Mouse (Mus musculus) adrenal gland, adult (tissue): ENCODE measurements around the gene Hlcs.

ENCODE experiments used
- DNase-seq, 2 experiments: peaks; one replicate each; pipeline ENCODE4 v3.0.0; 2022 to 2023; ENCODE audit warnings: low spot score in 1 of 2; ENCODE audit not compliant: inconsistent age in 2 of 2

Gene Hlcs

DNA sequence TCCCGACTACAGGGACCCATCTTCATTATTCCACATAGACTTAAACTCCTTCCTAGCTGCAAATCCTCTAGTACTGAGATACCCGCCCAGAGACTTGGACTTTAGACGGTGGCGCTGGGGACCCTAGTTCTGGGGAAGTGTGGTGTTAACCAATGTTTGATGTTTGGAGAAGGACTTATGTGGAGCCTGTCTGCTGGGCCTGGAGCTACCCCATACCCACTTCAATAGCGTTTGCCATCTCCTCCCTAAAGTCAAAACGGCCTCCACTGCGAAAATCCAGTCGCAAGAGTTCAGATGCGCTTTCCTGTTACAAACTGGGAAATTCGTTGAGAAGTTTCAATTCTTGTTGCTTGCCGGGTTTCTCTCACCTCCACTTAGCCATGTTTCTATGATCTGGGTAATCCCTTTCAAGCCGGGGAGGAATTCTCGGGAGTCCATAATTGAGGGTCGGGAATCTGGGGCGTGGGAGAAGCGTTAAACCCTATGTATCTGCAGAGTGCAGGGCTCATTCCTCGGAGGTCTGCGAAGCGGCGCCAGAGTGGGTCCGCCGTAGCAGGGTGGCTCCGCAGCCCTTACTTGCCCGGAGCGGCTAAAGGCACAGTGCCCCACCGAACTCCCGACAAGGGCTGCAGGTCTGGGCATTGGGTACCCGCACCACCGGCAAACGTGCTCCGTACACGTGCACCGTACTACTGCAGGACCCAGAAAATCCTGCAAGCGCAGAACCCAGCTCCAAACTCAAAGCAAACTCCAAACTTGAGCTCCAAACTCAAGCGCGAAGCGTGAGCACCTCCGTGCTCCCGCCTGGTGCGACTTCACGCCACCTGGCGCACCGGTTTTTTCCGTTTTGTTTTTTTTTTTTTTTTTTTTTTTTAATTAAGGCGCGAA, 230.2 kb downstream of the Hlcs start:
- DNase-seq, result peak in 1 of 2 experiments; percentile 43

DNA sequence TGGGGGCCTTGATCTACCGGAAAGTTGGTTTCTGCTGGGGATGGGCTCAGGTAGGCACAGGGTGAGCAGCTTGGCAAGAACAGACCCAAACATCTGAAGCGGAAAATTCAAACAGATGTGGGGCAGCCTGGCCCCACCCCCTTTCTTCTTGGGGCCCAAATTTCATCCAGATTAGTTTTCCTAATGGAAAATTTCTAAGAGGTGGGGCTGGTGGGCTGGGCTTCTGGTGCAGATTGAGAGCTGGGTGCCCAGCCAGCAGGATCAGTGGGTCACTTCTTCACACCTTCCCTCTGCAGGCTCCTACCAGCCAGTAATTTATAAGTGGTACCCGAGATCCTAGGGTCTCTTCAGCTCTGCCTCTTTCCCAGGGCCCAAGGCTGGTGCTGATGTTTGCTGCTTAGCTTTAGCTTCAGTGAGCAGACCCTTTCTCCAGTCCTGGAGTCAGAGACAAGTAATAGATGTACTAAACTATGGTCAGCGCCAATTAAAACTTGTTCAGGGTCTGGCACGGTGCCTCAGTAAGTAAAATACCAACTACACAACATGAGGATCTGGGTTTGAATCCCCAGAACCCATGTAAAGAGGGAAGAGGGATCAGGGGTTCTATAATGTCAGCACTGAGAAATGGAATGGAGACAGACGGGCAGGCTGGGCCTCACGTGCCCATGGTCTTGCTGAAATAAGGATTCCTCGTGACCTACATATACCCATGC, 231.2 kb downstream of the Hlcs start:
- DNase-seq, result no peak

DNA sequence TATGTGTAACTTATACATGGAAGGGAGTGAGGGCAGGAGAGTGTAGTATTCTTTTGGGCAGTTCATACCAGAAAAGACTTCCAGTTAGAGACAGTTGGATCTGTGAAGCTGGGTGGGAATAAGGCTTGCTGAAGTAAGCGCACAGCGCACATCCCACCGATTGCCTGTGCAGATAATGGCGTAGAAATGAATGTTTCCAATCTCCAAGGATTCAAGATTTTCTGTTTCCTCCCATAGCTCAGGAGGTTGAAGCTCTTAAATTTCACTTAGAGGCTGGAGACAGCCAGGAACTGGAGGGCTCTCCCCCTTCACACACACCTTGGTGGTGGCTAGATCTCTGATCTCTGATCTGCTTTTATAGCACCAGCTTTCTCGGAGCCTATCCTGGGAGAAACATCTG, 231.8 kb downstream of the Hlcs start:
- DNase-seq, result no peak

DNA sequence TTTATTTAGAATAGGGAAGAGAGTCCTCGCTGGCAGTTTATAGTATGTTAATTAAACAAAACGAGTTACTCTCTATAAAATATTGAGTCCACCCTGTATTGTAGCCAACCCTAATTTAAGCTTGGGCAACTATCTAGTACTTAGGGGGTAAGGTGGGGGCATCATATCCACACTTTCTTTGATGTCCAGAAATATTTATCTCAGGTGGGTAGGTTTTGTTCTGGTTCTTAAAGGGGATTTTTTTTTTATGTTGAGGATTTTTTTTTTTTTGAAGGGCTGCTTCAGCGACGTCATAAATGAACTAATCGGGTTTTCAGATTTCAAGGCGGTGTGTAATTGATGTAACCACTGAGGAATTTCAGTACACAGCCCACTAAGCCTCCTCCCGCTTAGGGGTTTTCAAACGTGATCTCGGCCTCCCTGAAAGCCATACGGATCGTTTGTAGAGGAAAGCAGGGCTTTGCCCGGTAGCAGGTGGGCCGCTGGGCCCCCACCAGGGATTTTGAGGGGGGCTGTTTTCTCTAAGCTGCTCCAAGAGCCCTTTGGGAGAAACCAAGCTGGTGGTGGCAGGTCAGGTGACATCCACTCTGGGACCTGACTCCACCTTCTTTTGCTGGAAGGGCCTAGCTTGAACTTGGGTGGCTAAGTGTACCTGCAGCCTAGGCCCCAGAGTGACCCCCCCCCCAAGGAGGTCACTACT, 233.4 kb downstream of the Hlcs start:
- no peak for DNase-seq

DNA sequence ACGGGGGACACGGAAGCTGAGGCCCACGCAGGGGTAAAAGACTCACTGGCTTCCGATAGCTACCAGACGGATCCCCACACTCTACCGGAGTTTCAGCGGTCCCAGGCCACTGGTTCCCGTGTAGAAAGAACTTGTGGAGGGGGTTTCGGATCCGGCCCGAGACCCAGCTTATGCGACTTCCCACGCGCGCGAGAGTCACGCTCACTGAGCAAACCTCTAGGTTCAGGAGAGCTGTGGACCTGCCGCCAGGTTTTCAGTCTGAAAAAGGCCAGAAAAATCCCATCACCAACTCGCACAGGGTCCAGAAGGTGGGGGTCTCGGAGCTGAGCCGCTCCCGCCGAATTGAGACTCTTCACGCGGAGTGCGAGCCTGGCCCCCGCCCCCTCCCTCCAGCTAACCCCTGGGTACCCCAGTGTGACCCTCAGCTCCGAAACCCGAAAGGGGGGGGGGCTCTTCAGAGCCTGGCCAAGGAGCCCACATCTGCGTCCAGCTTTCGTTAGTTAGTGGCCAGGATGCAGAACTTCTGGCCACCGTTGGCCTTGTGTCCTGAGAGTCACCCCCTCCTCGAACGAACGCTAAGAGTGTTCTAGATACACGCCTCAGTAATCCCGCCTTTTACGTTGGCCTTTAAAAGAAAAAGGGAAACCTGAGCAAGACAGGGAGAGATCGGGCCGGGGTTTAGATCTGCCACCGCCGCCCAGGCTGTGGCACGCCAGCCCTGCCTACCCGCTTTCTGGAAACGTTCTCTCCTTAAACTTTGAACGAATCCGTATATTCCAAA, 234.1 kb downstream of the Hlcs start:
- DNase-seq, result no peak
